Mouse (Mus musculus) adrenal gland, adult 8-10 months (tissue): ENCODE data around the gene Ass1. TPM values are rescaled to one million over a fixed set of nuclear protein-coding genes. Genes with fewer than 3 reads are reported as not detected.

ENCODE experiments used
- DNase-seq: peaks from one replicate; pipeline ENCODE4 v3.0.0; 2022
- total RNA-seq, 4 experiments: library from RNA; stranded (reverse); gene quantifications; 2 replicates each; pipeline ENCODE4 v1.2.4; 2022

Ass1 gene
- 10 to 100 TPM; 23.3 to 46.1 (median 34.9) TPM for total RNA-seq

- peak; percentile 73 for DNase-seq
Measured at GRCm38 (mm10) chr2:31469931-31470682, at the start of gene Ass1. Ass1 (plus strand) TSS chr2:31470207.

- no peak for DNase-seq
Measured at GRCm38 (mm10) chr2:31420914-31421313, 49.1 kb upstream of the Ass1 start.

GRCm38 (mm10) chr2:31422576-31422975 lies 47.4 kb upstream of the Ass1 start:
- DNase-seq, result no peak

- no peak for DNase-seq
Measured at GRCm38 (mm10) chr2:31431477-31431876, 38.5 kb upstream of the Ass1 start.

GRCm38 (mm10) chr2:31434746-31435145 lies 35.3 kb upstream of the Ass1 start:
- DNase-seq, result no peak

GRCm38 (mm10) chr2:31435567-31435966 lies 34.4 kb upstream of the Ass1 start:
- DNase-seq, result peak; percentile 38

GRCm38 (mm10) chr2:31437480-31438245 lies 32.3 kb upstream of the Ass1 start:
- DNase-seq, result no peak

GRCm38 (mm10) chr2:31439576-31439975 lies 30.4 kb upstream of the Ass1 start:
- no peak for DNase-seq

- peak; percentile 42 for DNase-seq
Measured at GRCm38 (mm10) chr2:31442480-31443160, 27.4 kb upstream of the Ass1 start.

GRCm38 (mm10) chr2:31446036-31446435 lies 24.0 kb upstream of the Ass1 start:
- no peak for DNase-seq

- no peak for DNase-seq
Measured at GRCm38 (mm10) chr2:31446456-31446855, 23.6 kb upstream of the Ass1 start.

GRCm38 (mm10) chr2:31447536-31447935 lies 22.5 kb upstream of the Ass1 start:
- DNase-seq, result no peak

- DNase-seq, result no peak
Measured at GRCm38 (mm10) chr2:31448756-31449440, 21.1 kb upstream of the Ass1 start.

- DNase-seq, result peak; percentile 54
Measured at GRCm38 (mm10) chr2:31449441-31449815, 20.6 kb upstream of the Ass1 start.

- no peak for DNase-seq
Measured at GRCm38 (mm10) chr2:31449902-31450301, 20.1 kb upstream of the Ass1 start.

GRCm38 (mm10) chr2:31450661-31451060 lies 19.3 kb upstream of the Ass1 start:
- no peak for DNase-seq

GRCm38 (mm10) chr2:31451530-31451929 lies 18.5 kb upstream of the Ass1 start:
- no peak for DNase-seq

- no peak for DNase-seq
Measured at GRCm38 (mm10) chr2:31453011-31453410, 17.0 kb upstream of the Ass1 start.

GRCm38 (mm10) chr2:31453559-31454177 lies 16.3 kb upstream of the Ass1 start:
- no peak for DNase-seq

GRCm38 (mm10) chr2:31454280-31454679 lies 15.7 kb upstream of the Ass1 start:
- no peak for DNase-seq

- DNase-seq, result no peak
Measured at GRCm38 (mm10) chr2:31455418-31455817, 14.6 kb upstream of the Ass1 start.

GRCm38 (mm10) chr2:31458460-31458859 lies 11.5 kb upstream of the Ass1 start:
- DNase-seq, result no peak
